Mouse (Mus musculus) E14TG2a.4 (cell line): ENCODE data around the gene Gzmb.

Experiments
- H3K27me3 ChIP-seq: 2 replicates; pipeline ENCODE4 v1.6.1; 2014; ENCODE audit warnings: low read length, control low read depth; ENCODE audit not compliant: insufficient read depth
- H3K36me3 ChIP-seq: 2 replicates; pipeline ENCODE4 v1.6.1; 2014; ENCODE audit warnings: low read length, control low read depth; ENCODE audit not compliant: insufficient read depth
- H3K4me1 ChIP-seq: replicated peaks from 2 replicates; pipeline ENCODE4 v1.6.1; 2014; ENCODE audit warnings: low read depth, low read length, control low read depth
- H3K4me3 ChIP-seq: replicated peaks from 2 replicates; pipeline ENCODE4 v1.5.1; 2014; ENCODE audit warnings: mild to moderate bottlenecking, low read length
- H3K9me3 ChIP-seq: 2 replicates; pipeline ENCODE4 v1.6.1; 2014; ENCODE audit warnings: low read length, control low read depth
- CTCF ChIP-seq: conservative IDR thresholded peaks from 2 replicates; pipeline ENCODE4 v1.5.1; 2014; ENCODE audit warnings: low read length
- NANOG ChIP-seq: IDR thresholded peaks from 2 replicates; pipeline ENCODE4 v1.6.1; 2014; ENCODE audit warnings: borderline replicate concordance, low read length, mixed read lengths
- POU5F1 ChIP-seq: IDR thresholded peaks from 2 replicates; pipeline ENCODE4 v1.6.1; 2014; ENCODE audit warnings: low read length, borderline replicate concordance

Gzmb gene

GRCm38 (mm10) chr14:56234556-56234955, 27.5 kb downstream of the Gzmb start, which contains the start of gene Gzmc:
TSS of gene Gzmc (minus strand) at chr14:56234656.
- Histone ChIP-seq H3K4me1 (no peaks in the 10 kb centered on the region), H3K9me3 (peaks cover 34% of the 10 kb centered on the region), H3K27me3 (no peaks in the 10 kb centered on the region), H3K4me3 (no peak within 1 kb of the TSS), H3K36me3 (no peaks in the 10 kb centered on the region)
- TF ChIP-seq POU5F1 = no peak
- no peak for TF ChIP-seq CTCF
- TF ChIP-seq NANOG = no peak

- H3K4me3 ChIP-seq = no peak within 1 kb of the TSS
- no peak for TF ChIP-seq POU5F1
- TF ChIP-seq CTCF = no peak
- TF ChIP-seq NANOG = no peak
- no peaks in the 10 kb centered on the region for H3K27me3 ChIP-seq
- H3K36me3 ChIP-seq = no peaks in the 10 kb centered on the region
- H3K9me3 ChIP-seq = no peaks in the 10 kb centered on the region
- H3K4me1 ChIP-seq = no peaks in the 10 kb centered on the region
Measured at GRCm38 (mm10) chr14:56211317-56211716, 50.7 kb downstream of the Gzmb start, which contains the start of gene Gzmf. TSS of gene Gzmf (minus strand) at chr14:56211417.
